Mouse (Mus musculus) T-cell, adult 2 months (primary cell): ENCODE data around the gene Fitm1.
A peak's percentile ranks its signal among the peaks of the same experiment; 100 is the strongest.

Experiments used
- DNase-seq: peaks from one replicate; pipeline ENCODE4 v3.0.0; 2022; ENCODE audit warnings: low spot score

Fitm1 gene

DNA sequence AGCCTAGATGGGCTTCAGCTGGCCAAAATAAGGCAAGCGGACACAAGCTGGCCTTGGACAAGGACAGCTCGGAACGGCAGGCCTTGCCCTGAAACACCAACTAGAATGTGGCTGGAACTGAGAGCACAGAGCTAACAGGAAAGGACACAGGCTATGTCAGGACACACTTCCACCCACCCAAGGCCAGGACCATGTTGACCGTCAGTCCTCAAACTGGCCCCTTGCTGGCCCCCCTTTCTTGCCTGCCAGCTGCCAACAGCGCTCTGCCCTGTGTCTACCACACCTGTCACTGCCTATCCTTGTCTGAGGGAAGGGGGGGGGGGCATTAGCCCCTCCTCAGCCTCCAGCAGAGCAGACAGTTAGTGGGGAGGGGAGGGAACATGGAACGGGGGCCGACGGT, at the start of gene Fitm1:
TSS of gene Fitm1 (plus strand) at position 316 of the 400 bp plus-strand sequence.
- no peak for DNase-seq

DNA sequence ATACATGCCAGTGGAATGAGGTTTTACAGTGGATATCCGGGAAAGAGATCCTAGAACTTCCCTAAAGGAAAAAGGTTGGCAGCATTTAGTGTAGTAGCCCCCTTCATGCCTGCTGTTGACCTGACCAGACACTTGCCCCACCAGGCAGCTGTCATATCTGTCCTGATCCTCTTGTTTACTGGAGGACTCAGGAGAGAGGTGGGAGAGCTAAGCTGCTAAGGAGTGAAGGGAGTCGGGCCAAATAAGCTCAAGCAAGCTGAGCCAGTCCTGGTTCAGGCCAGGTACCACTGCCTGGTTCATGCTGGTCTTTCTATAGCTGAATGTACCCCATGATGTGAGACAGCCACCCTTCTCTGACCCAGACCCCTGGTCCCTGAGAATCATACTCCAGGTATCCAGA, 48.7 kb upstream of the Fitm1 start:
- no peak for DNase-seq

DNA sequence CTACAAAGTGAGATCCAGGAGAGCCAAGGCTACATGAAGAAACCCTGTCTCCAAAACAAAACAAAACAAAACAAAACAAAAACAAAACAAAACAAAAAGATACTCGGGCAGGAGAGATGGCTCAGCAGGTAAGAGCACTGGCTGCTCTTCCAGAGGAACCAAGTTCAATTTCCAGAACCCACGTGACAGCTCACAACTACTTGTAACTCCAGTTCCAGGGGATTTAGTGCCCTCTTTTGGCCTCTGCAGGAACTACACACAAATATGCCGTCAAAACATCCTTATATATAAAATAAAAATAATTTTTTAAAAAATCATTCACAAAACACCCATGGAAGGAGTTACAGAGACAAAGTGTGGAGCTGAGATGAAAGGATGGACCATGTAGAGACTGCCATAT, 47.5 kb upstream of the Fitm1 start:
- DNase-seq = peak; percentile 31

DNA sequence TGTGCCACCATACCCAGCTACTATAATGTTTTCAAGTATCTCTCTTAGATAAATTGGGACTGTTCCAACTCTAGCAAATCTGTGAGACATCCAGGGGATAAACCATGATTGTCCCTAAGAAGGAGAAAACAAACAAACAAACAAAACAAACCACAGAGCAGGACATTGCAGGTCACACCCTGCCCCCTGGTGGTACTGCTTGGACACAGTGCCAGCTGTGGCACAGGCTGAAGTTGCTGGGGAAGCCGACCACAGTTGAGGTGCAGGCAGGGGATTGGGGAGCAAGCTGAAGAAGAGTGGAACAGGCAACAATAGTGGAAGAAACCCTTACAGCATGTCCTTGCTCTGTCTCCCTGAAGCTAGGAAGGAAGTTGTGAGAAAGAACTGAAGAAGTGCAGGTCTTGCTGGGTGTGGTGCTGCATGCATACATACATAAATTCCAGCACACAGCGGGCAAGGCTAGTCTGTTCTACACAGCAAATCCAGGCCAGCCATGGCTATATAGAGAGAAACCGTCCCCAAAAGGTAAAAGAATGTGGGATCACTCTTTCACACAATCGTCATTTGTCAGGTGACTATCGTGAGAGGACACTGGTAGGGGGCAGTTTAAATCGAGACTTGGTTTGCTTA, 39.2 kb upstream of the Fitm1 start:
- DNase-seq = no peak

DNA sequence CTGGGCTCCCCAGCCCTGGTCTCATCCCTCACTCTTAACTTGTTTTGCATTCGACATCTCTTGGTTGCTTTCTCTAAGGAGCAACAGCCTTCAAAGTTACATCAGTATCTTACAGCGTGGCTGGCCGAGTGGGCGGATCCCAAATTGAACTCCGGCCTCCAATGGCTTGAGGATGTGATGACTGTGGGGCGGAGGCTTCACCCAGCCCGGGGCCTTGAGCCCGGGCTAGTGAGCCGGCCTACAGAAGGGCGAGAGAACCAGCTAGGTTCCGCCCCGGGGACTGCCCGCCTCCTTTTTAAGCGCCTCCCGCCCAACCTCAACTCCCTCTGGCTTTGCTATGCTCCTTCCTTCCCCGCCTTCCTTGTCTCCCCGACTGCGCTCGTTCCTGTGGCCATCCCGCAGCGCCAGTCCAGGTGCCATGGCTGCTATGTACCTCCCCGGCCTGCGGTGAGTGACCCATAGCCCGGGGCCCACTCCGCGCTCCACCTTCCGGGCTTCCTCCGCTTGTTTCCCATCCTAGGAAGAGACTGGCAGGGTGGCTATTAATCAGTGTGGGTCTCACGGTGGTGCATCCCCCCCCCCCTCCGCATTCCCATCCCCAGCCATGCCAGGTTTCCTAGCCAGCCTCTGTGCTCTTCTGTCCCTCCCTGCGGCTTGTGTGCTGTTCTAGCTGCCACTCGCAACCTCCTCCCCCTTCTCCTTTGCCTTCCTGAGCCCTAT, 35.2 kb upstream of the Fitm1 start, which contains the start of gene Pck2:
TSS of gene Pck2 (plus strand) at position 200 of the 720 bp plus-strand sequence.
- peak; percentile 40 for DNase-seq

DNA sequence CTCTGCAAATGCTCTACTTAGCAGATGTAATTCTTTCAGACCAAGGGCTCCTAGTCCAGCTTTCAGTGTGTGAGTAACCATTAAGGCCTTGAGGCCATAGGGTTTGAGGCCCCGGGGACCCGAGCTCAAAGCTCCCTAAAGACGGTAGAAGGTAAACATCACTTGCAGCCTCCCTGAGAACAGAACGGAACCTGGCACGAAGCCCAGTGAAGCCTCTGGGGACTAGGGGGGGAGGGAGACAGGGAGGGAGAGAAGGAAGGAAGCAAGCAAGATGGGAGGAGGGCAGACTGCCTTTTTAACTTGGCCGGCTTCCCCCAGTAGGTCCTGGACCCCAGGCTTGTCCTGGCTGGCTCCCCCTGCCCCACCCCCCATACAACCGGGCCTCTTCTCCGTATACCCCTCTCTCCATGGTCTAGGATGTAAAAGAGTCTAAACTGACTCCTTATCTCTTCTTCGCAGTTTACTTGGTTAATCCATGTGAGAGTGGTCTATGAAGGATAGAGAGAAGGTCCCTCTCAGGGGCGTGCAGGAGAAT, 34.6 kb upstream of the Fitm1 start:
- peak; percentile 59 for DNase-seq

DNA sequence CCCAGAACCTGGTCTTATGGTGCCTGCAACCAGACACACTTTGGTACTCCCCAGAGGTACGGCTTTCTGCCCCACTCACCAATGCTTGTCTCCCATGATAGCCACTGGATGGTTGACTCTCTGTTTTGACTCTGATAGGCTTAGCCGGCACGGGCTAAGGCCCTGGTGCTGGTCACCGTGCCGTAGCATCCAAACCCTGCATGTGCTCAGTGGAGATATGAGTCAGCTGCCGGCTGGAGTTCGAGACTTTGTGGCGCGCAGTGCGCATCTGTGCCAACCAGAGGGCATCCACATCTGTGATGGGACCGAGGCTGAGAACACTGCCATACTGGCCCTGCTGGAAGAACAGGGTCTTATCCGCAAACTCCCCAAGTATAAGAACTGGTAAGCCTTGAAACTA, 33.1 kb upstream of the Fitm1 start:
- no peak for DNase-seq

DNA sequence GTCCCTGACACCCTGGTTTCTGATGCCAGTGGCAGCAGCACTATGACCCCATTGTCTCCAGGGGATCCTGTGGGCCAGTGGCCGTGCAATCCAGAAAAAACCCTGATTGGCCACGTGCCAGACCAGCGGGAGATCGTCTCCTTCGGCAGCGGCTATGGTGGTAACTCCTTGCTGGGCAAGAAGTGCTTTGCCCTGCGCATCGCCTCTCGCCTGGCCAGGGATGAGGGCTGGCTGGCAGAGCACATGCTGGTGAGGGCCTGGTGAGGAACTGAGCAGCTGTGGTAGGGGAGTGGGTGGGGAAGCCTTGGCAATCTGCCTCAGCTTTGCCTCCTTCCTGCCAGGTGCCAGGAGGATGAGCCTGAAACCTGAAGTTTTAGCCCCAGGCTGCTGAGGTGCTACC, 31.1 kb upstream of the Fitm1 start:
- DNase-seq = no peak

DNA sequence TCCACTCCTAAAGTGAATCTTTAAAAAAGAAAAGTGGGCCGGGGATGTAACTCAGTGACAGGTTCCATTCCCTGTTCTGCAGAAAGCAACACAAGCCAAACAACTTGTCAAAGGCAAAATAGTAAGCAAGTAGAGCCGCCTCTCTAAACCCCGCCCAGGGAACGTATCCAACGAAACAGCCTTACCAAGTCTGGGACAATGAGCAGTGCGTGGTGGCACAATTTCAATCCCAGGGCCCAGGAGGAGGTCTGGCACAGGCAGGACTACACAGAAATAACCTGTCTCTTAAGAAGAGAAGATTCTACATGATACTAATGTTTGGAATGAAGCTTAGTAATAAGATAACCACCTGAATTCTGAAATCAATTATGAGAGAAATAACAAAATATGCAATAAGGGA, 25.2 kb upstream of the Fitm1 start:
- no peak for DNase-seq

DNA sequence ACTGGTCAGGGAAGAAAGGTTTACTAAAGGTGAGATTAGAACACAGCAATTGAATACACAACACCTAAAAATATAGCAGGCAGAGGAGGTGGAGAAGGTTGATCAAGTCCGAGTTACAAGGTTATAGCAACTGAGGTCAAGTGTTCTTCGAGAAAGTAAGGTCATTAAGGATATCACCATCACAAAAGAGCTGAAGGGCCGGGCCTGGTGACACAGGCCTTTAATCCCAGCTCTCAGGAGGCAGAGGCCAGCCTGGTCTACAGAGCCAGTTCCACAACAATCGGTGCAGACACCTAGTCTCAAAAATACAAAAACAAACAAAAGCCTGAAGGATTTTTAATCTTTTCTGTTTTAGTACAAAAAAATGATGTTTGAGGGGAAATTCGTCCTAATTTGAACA, 24.1 kb upstream of the Fitm1 start:
- no peak for DNase-seq

DNA sequence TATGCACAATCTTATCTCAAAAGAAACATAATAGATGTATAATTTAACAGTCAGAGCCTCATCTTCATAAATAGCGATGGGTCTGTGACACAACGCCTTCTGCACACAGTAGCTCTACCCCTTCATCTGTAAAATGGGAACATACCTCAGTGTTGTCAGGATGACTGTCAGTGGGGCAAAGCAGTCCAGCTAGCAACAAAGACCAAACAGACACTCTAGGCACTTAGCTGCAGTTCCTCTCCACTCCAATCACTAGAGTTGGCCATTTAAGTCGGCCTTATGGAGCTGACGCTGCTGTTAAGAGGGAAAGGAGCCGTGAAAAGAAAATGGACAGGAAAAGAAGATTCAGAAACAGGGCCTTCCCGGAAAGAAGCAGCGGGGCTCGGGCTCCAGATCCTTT, 23.6 kb upstream of the Fitm1 start:
- DNase-seq = no peak

DNA sequence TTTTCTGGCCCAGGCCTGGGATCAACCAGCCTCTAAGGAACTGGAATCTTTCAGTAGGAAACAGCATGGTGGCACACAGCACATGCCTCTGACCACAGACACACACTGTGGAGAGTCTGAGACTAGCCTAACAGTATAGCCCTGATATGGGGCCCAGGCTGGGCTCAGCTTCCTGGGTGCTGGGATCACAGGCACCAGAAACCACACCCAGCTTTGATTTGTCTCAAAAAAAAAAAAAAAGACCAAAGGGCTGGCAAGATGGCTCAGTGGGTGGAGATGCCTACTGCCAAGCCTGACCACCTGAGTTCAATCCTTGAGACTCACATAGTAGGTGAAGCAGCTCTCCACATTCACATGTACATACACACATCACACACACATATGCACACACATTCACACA, 20.8 kb upstream of the Fitm1 start:
- no peak for DNase-seq

DNA sequence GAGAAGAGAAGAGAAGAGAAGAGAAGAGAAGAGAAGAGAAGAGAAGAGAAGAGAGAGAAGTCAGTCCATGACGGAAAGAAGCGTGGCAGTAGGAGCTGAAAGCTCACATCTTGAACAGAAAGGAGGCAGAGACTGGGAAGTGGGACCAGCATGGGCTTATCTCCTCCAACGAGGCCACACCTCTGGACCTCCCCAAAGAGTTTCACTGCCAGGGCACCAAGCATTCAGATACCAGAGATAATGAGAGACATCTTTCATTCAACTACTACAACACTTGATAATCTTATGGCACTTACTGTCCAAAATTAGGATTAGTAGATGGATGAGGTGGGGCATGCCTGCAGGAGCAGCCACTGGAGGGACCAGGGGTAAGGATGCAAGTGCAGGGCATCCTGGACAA, 19.6 kb upstream of the Fitm1 start:
- DNase-seq = no peak

DNA sequence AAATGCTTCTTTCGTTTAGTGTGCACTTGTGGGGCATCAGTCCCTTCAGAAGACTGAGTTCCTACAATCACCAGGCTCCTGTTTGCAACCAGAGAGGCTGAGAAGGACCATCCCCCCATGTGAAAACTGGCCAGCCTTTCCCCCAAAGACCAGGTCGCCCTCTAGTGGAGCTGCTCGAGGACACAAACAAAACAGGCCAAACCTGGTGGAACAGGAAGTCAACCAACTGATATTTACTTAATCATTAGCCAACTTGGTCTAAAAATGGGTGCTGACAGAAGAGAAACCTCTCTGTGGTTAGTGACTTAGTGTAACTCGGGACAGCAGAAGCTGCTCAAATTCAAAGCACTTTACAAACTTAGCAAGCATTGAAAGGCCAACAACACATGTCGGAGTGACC, 18.4 kb upstream of the Fitm1 start:
- peak; percentile 65 for DNase-seq

DNA sequence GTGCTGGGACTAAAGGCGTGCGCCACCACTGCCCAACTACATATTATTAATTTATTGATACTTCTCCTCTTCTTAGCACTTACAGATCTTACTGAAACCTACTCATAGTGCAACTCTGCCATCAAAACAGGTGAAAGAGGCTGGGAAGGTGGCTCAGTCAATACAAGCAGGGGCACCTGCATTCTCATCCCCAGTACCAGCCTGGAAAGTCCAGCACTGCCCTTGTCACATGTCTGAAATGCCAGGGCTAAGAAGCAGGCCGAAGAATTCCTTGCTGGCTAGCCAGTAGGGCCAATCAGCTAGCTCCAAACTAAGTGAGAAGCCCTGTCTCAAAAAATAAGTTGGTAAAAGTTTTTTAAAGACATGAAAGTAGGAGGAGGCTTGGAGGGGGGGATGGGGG, 17.8 kb upstream of the Fitm1 start:
- DNase-seq = no peak

DNA sequence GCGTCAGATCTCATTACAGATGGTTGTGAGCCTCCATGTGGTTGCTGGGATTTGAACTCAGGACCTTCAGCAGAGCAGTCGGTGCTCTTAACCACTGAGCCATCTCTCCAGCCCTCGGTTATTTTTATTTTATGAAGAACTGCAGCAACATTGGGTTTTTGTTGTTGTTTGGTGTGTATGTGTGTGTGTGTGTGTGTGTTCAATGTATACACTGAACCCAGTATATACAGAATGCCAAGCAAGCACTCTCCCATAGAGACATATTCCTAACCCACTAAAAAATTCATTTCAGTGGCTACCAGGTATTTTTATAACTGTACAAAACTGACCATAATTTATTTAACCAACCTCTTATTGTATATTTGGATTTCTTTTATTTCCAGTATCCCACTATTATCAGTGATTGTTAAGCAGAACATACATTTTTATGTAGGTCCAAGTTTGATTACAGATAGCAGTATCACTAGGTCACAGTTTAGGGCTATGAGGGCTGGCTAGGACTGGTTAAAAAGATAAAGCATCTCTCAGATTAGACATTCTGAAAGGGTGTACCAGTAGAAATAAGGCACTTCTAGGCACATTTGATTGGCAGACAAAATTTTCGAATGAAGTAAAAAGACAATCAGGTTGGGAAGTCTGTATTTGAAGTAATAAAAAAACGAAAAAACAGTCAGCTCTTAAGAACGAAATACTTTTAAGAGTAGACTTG, 16.5 kb upstream of the Fitm1 start:
- DNase-seq = no peak

DNA sequence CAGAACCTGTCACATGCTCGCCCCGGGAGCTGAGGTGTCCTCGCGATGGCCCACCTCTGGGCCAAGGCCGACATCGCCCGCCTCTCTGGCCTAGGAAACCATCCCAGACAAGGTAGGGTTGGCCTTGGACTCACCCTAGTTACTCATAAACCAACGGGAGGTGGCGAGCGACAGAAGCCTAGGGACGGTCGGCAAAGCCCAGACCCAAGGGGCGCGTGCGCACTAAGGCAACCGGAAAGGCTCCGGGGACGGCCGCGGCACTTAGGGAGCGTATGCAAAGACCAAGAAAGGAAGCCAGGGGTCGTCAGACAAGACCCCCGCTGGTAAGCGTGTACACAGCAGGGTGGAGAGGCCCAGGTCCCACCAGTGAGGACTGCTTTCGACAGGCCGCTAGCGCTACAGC, 15.6 kb upstream of the Fitm1 start, which contains the start of gene Dcaf11:
TSS of gene Dcaf11 (plus strand) at position 208 of the 403 bp plus-strand sequence.
- DNase-seq = peak; percentile 80

DNA sequence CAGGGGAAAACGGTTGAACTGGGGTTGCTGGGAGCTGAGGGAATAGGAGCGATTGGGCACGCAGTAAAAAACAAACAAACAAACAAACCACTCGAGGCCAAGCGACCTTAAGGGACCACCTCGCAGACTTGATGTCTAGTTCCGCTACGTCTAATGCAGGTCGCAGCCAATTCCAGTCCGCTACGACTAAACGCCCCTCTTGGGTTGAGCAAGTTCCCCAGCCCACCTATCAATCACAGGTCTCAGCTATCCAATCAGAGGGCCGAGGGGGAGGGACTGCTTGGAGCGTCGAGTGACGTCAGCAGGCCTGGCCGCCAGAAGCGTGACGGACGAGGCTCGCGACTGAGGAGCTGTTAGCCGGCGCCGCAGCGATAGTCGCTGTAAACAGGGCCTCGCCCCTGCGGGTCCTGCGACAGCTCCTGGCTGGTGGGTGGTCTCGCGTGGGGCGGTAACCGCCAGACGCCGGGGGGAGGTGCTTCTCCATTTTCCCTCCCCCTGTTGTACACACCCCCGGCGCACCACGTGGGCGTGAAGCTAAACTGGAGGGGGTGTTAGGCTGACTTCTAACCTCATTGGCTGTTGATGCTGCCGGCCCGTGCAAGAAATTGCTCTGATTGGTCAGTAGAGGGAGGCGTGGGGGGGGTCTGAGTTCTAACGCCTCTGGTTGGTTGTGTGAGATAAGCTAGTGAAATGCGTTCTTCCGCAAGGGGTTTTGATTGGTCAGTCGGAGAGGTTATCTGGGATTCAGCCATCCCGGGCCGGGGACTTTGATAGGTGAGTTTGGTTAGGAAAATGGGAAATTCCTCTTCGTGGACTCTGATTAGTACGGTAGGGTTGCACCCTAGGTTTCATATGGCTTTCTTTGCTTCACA, 15.0 kb upstream of the Fitm1 start, which contains the start of gene A730061H03Rik:
TSS of gene A730061H03Rik (minus strand) at position 205 of the 872 bp plus-strand sequence.
- DNase-seq = peak; percentile 98

DNA sequence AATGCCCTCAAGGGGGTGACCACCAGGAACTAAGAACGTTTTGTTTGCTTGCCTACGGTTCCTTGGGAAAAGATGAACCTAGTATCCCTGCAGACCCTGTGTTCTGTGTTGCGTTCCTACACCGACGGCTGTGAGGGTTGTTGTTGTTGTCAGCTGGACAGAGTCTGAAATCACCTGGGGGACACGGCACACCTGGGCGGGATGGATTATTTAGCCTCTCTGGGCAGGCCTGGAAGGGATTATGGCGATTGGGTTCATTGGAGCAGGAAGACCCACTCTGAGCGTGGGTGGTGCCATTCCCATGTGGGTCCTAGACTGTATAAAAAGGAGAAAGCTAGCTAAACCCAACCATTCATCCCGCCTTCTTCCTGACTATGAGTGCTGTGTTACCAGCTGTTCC, 13.6 kb upstream of the Fitm1 start:
- no peak for DNase-seq

DNA sequence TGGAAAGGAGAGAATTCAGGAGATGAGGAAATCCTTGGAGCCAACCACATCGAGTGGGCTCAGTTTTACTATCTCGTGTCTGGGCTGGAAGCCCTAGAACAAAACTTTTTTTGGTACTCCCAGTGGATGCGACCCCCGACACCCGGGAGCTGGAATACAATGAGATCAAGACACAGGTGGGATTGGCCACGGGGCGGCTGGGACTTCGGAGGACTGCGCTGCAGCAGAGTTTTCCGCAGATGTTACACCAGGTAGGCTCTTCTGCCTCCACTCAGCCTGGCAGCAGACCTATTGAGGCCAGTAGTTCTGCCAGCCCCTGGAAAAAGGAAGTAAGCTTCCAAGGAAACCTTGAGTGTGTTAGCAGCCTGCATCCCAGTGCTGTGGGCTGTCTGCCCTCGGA, 12.2 kb upstream of the Fitm1 start:
- no peak for DNase-seq

DNA sequence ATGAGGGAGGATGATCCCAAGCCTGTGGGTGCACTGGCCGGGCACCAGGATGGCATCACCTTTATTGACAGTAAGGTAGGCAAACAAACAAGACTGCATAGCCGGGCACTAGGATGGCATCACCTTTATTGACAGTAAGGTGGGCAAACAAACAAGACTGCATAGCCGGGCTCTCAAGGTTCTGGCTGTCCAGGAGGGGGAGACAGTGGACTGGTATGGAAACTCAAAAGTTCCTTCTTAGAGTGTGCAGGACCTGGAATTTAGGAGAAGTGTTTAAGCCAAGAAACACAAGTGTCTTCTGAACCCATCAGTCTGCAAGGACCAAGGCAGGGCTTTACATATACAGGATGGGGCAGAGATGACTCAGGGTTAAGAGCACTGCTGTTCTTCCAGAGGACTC, 9.7 kb upstream of the Fitm1 start:
- no peak for DNase-seq

DNA sequence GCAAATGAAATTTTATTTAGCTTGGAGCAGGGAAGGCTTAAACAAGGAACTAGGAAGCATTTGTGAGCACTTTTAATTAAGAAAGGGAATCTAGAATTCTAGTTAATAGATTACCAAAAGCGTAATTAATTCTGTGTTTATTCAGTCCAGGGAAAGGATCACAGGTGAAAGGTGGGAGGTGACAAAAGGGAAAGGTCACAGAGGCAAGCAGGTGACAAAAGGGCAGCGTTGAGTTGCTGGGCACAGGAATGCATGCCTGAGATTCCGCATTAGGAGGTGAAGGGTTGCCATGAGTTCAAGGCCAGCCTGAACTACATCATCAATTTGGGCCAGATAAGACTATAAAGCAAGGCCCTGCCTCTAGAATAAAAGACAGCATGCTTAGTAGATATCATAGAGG, 7.9 kb upstream of the Fitm1 start:
- no peak for DNase-seq
